Mouse (Mus musculus): Measurements from ENCODE around the gene Tdrd12. TPM values are rescaled to one million over a fixed set of nuclear protein-coding genes. Genes with fewer than 3 reads are reported as not detected.
A peak's percentile ranks its signal among the peaks of the same experiment; 100 is the strongest.

Tdrd12 gene
- polyA plus RNA-seq, 1 experiment = not detected

DNA sequence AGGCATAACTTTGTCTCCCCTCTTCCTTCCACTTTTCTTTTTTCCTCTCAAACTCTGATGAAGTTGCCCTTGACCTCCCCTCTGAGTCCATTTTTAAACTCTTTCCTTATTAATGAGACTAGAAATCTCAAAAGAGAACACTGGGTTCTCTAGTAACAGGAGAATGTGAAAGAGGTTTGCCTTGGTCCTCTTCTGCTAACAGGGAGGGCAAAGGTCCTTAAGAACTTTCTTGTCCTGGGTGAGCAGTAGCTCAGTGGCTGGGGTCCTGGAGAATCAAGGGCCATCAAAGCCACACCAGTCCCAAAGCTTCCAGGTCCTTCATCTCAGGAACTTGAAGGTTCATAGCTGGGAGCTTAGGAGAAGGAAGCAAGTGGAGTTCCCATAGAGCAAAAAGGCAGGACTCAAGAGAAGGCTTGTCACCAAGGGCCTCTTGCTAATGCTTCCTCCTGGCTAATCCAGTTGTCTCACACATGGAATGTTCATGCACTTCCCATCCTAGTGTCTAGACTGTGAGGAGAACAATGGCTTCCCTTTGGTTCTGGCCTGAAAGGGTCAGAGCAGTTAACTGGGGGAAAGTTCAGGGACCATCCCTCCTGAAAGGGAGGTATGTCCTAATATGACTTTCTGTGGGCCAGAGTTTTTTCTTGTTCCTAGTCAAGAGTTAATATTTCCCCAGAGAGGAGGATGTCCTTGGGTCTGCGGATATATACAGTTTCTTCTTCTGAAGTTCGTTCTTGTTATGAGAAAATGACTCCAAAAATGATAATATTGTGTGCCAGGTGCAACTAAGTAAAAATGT lies 26.7 kb upstream of the Tdrd12 start:
- 91% methylated on average over 2 of the region's 2 CpGs for WGBS
- H3K4me1 ChIP-seq (ENCODE audit: control insufficient read depth, insufficient read depth, insufficient read length) = no peaks in the 10 kb centered on the region

DNA sequence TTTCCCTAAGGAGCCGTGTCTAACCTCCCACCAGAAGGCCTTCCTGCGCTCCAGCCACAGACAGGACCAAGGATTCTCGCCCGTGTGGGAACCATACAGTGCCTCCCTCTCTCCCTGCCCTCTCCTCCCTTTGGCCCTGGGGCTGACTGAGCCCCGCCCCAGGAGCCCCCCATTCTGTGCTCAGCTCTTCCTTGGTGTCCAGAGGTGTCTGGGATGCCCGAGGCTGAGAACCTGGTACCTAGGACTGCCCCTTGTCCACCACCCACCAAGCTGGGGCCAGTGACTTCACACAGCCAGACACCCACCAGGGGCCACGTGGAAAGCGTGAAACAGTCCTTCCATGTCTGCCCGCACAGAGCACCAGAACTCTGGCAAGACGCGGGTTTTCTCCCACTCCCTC lies 25.5 kb upstream of the Tdrd12 start:
- H3K4me3 ChIP-seq (ENCODE audit: extremely low read depth, insufficient read depth, insufficient read length) = no peak overlapping the region
- no peaks in the 10 kb centered on the region for H3K27me3 ChIP-seq (ENCODE audit: control insufficient read depth, insufficient read depth, low read length)
- no peak for DNase-seq (ENCODE audit: low read depth in 1 of 2, low spot score in 2 of 2)
- no peaks in the 10 kb centered on the region for H3K4me1 ChIP-seq (ENCODE audit: control insufficient read depth, insufficient read depth, insufficient read length)
- 87% methylated on average over 11 of the region's 11 CpGs for WGBS
- TF ChIP-seq POLR2A (IDR thresholded peaks at IDR 0.05; ENCODE audit: low read depth, low read length) = no peak
- TF ChIP-seq CTCF (IDR thresholded peaks at IDR 0.05; ENCODE audit: extremely low read depth, insufficient read depth, insufficient read length, insufficient replicate concordance) = no peak
- H3K27ac ChIP-seq (ENCODE audit: insufficient read depth, low read length) = no peak overlapping the region
- H3K36me3 ChIP-seq (ENCODE audit: control insufficient read depth, insufficient read depth, low read length) = no peaks in the 10 kb centered on the region

More for the DNA sequence above, 26.7 kb upstream of the Tdrd12 start:
- Histone ChIP-seq H3K27me3 (ENCODE audit: control insufficient read depth, insufficient read depth, low read length) (no peaks in the 10 kb centered on the region), H3K4me3 (ENCODE audit: extremely low read depth, insufficient read depth, insufficient read length) (no peak overlapping the region), H3K27ac (ENCODE audit: insufficient read depth, low read length) (no peak overlapping the region), H3K36me3 (ENCODE audit: control insufficient read depth, insufficient read depth, low read length) (no peaks in the 10 kb centered on the region)
- DNase-seq (ENCODE audit: low read depth in 1 of 2, low spot score in 2 of 2) = no peak
- no peak for TF ChIP-seq POLR2A (IDR thresholded peaks at IDR 0.05; ENCODE audit: low read depth, low read length)
- TF ChIP-seq CTCF (IDR thresholded peaks at IDR 0.05; ENCODE audit: extremely low read depth, insufficient read depth, insufficient read length, insufficient replicate concordance) = no peak

DNA sequence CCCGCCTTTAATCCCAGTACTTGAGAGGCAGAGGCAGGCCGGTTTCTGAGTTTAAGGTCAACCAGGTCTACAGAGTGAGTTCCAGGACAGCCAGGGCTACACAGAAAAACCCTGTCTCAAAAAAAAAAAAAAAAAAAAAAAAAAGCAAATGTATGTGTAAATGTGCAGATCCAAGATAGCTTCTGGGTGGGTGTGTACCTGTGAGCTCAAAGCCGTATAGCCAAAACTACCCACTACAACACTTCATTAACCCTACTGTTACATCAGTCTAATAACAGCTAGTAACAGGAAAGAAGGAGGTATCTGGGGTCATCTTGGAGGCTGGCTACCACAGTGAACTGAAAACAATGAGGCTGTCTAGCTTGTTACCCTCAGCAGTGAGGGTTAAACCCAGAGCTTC lies 22.3 kb upstream of the Tdrd12 start:
- no peak for TF ChIP-seq POLR2A (IDR thresholded peaks at IDR 0.05; ENCODE audit: low read depth, low read length)
- TF ChIP-seq CTCF (IDR thresholded peaks at IDR 0.05; ENCODE audit: extremely low read depth, insufficient read depth, insufficient read length, insufficient replicate concordance) = no peak
- Histone ChIP-seq H3K27ac (ENCODE audit: insufficient read depth, low read length) (no peak overlapping the region), H3K36me3 (ENCODE audit: control insufficient read depth, insufficient read depth, low read length) (no peaks in the 10 kb centered on the region), H3K4me1 (ENCODE audit: control insufficient read depth, insufficient read depth, insufficient read length) (no peaks in the 10 kb centered on the region; the same call in 1 of the 2 replicates), H3K27me3 (ENCODE audit: control insufficient read depth, insufficient read depth, low read length) (no peaks in the 10 kb centered on the region), H3K4me3 (ENCODE audit: extremely low read depth, insufficient read depth, insufficient read length) (no peak overlapping the region)
- WGBS = 78% methylated on average over 3 of the region's 3 CpGs
- no peak for DNase-seq (ENCODE audit: low read depth in 1 of 2, low spot score in 2 of 2)

DNA sequence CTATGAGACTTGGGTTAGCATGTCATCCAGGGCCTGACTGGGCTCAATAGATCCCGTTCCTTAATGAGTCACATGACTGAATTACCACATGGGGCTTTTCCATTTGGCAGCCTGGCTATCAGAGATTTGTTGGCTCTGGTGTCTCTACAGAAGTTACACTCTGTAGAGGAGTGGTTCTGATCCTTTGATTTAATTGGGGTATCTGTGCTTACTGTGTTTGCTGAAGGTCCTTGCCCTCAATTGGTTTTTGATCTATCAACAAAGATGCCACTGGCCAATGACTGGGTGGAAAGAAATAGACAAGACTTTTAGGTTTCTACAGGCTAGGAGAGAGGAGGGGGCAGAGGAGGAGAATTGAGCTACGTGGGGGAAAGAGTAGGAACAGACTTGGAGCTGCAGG lies 21.1 kb upstream of the Tdrd12 start:
- Histone ChIP-seq H3K27me3 (ENCODE audit: control insufficient read depth, insufficient read depth, low read length) (no peaks in the 10 kb centered on the region), H3K4me3 (ENCODE audit: extremely low read depth, insufficient read depth, insufficient read length) (no peak overlapping the region), H3K4me1 (ENCODE audit: control insufficient read depth, insufficient read depth, insufficient read length) (peaks cover 2% of the 10 kb centered on the region), H3K36me3 (ENCODE audit: control insufficient read depth, insufficient read depth, low read length) (no peaks in the 10 kb centered on the region), H3K27ac (ENCODE audit: insufficient read depth, low read length) (no peak overlapping the region)
- DNase-seq (ENCODE audit: low read depth in 1 of 2, low spot score in 2 of 2) = no peak
- no peak for TF ChIP-seq CTCF (IDR thresholded peaks at IDR 0.05; ENCODE audit: extremely low read depth, insufficient read depth, insufficient read length, insufficient replicate concordance)
- TF ChIP-seq POLR2A (IDR thresholded peaks at IDR 0.05; ENCODE audit: low read depth, low read length) = no peak
- WGBS = 80% methylated on average over 2 of the region's 2 CpGs

DNA sequence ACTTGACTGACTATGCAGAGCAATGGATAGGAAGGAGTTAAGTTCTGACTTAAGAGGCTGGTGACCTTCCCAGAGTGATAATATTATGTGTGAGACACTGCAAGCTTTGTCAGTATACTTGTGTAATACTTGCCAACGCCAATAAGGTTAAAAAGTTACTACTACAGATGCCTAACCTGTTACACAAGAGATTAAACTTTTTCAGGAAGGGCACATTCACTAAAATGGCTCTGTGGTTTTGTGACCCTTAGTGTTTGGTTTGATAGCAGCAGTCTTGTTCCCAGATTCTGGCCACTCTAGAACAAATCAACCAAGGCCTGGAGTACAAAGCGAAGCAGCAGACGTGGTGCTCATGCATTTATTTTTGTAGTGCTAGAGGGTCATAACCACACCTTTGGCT lies 20.0 kb upstream of the Tdrd12 start:
- H3K4me1 ChIP-seq (ENCODE audit: control insufficient read depth, insufficient read depth, insufficient read length) = peaks cover 2% of the 10 kb centered on the region

DNA sequence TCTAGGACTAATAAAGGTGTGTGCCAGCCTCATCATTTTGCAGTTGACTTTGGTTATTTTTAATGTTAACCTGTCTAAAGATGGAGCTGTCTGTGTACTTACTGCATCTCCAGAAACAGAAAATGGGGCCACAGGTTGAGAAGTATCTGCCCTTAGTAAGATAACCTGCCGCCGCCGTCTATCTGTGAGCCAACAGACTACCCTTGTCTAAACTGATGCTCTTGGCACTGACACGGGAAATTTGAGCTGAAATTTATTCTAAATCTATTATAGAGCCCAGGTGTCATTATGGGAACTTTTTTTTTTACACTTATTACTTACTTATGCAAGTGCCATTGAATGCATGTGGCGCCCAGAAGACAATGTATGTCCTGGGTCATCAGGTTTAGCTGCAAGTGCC lies 19.4 kb upstream of the Tdrd12 start:
- Histone ChIP-seq H3K4me1 (ENCODE audit: control insufficient read depth, insufficient read depth, insufficient read length) (peaks cover 2% of the 10 kb centered on the region), H3K36me3 (ENCODE audit: control insufficient read depth, insufficient read depth, low read length) (no peaks in the 10 kb centered on the region), H3K27ac (ENCODE audit: insufficient read depth, low read length) (peak overlapping the region; percentile 24; the same call in 1 of the 2 replicates), H3K27me3 (ENCODE audit: control insufficient read depth, insufficient read depth, low read length) (no peaks in the 10 kb centered on the region), H3K4me3 (ENCODE audit: extremely low read depth, insufficient read depth, insufficient read length) (no peak overlapping the region)
- DNase-seq (ENCODE audit: low read depth in 1 of 2, low spot score in 2 of 2) = no peak
- WGBS = 84% methylated on average over 5 of the region's 5 CpGs
- no peak for TF ChIP-seq POLR2A (IDR thresholded peaks at IDR 0.05; ENCODE audit: low read depth, low read length)

More for the DNA sequence above, 20.0 kb upstream of the Tdrd12 start:
- TF ChIP-seq POLR2A (IDR thresholded peaks at IDR 0.05; ENCODE audit: low read depth, low read length) = no peak
- TF ChIP-seq CTCF (IDR thresholded peaks at IDR 0.05; ENCODE audit: extremely low read depth, insufficient read depth, insufficient read length, insufficient replicate concordance) = no peak
- DNase-seq (ENCODE audit: low read depth in 1 of 2, low spot score in 2 of 2) = no peak
- 54% methylated on average over 3 of the region's 3 CpGs for WGBS
- Histone ChIP-seq H3K27ac (ENCODE audit: insufficient read depth, low read length) (no peak overlapping the region), H3K36me3 (ENCODE audit: control insufficient read depth, insufficient read depth, low read length) (no peaks in the 10 kb centered on the region), H3K27me3 (ENCODE audit: control insufficient read depth, insufficient read depth, low read length) (no peaks in the 10 kb centered on the region), H3K4me3 (ENCODE audit: extremely low read depth, insufficient read depth, insufficient read length) (no peak overlapping the region)

DNA sequence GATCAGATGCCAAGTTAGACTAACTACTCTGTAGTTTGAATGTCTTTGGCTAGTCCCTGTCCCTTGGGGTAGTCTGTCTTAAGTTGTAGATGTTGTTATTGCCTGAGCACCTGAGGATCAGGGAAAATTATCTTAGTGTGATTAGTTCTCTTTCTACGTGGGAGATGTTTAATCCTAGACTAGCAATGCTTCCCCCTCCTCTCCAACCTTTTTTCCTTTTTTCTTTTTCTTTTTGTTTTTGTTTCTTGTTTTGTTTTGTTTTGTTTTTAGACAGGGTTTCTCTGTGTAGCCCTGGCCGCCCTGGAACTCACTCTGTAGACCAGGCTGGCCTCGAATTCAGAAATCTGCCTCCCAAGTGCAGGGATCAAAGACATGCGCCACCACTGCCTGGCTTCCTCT lies 18.7 kb upstream of the Tdrd12 start, which contains the start of gene Nudt19:
Nudt19 (minus strand) TSS at position 100 of the 399 bp plus-strand sequence.
- 69% methylated on average over 4 of the region's 4 CpGs for WGBS
- no peak for DNase-seq (ENCODE audit: low read depth in 1 of 2, low spot score in 2 of 2)
- no peaks in the 10 kb centered on the region for H3K27me3 ChIP-seq (ENCODE audit: control insufficient read depth, insufficient read depth, low read length)
- H3K4me1 ChIP-seq (ENCODE audit: control insufficient read depth, insufficient read depth, insufficient read length) = peaks cover 2% of the 10 kb centered on the region
- peak within 1 kb of the TSS; percentile 92 for H3K27ac ChIP-seq (ENCODE audit: insufficient read depth, low read length)
- no peak for TF ChIP-seq POLR2A (IDR thresholded peaks at IDR 0.05; ENCODE audit: low read depth, low read length)
- TF ChIP-seq CTCF (IDR thresholded peaks at IDR 0.05; ENCODE audit: extremely low read depth, insufficient read depth, insufficient read length, insufficient replicate concordance) = no peak
- 0 out of 2 replicates have a peak, but pooled peaks cover 3% of the 10 kb centered on the region for H3K36me3 ChIP-seq (ENCODE audit: control insufficient read depth, insufficient read depth, low read length)
- H3K4me3 ChIP-seq (ENCODE audit: extremely low read depth, insufficient read depth, insufficient read length) = peak within 1 kb of the TSS; percentile 89
